Mouse (Mus musculus): ENCODE data around the gene Prickle3. TPM values are rescaled to one million over a fixed set of nuclear protein-coding genes. Genes with fewer than 3 reads are reported as not detected.

Gene Prickle3
- total RNA-seq (2014; rRNA removed) (1.2 TPM in 2 replicates), polyA plus RNA-seq (2015; fragmentation: Nextera tagmentation; extraction: Ambion mirVana) (1.0 and 1.5 TPM in 2 replicates)

DNA sequence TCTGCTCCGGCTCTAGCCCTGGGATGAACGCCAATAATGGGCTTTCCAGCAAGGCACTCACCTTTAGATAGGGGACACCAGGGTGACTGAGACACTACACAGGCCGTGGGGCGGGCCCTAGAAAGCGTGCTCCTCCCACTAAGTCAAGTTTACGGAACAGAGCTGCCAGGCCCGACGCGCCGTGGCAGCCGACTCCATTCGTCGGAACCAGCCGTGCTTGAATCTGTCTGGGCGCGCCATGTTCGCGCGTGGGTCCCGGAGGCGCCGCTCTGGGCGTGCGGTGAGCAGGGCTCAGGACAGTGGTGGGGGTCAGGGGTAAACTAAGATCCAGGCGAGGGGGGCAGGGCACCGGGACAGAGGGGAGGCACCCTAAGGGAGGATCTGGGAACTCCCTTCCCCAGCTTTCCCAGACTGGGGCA, at the start of gene Prickle3:
TSS of gene Prickle3 (plus strand) at position 40 of the 419 bp plus-strand sequence.
- 0 out of 2 replicates have a peak, but pooled peaks cover 4% of the 10 kb centered on the region for H3K36me3 ChIP-seq (ENCODE audit: insufficient read depth)
- DNase-seq (no peak), ATAC-seq (peak; percentile 67)
- H3K27me3 ChIP-seq (ENCODE audit: insufficient read depth, low read length) = no peaks in the 10 kb centered on the region
- H3K9ac ChIP-seq = peak within 1 kb of the TSS; percentile 31; the same call in 1 of the 2 replicates
- H3K4me2 ChIP-seq (ENCODE audit: low read depth) = peak within 1 kb of the TSS; percentile 43
- H3K4me1 ChIP-seq (ENCODE audit: insufficient read depth) = no peaks in the 10 kb centered on the region
- TF ChIP-seq CTCF (IDR thresholded peaks at IDR 0.05; ENCODE audit: low read depth) = no peak
- WGBS = 34% methylated on average over 26 of the region's 26 CpGs
- H3K9me3 ChIP-seq (ENCODE audit: low read length) = no peaks in the 10 kb centered on the region
- no peak within 1 kb of the TSS for H3K27ac ChIP-seq (ENCODE audit: low read depth, low read length)
- peak within 1 kb of the TSS; percentile 20 for H3K4me3 ChIP-seq (ENCODE audit: low read depth, low read length)

DNA sequence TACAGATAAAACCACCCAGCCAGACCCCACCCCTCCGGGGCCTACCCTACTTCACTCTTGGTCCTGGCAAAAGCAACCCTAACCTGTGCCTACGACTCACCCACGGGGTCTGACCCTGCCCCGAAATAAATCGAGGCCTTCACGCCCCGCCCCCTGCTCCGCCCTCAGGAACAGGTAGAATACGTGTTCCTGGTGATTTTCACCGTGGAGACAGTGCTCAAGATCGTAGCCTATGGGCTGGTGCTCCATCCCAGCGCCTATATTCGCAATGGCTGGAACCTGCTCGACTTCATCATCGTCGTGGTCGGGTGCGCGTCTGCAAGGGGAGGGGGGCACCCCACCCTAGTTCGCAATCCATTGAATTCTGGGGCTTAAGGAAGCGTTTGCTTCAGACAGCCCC, 47.0 kb upstream of the Prickle3 start:
- peak; percentile 42 for DNase-seq
- no peaks in the 10 kb centered on the region for H3K36me3 ChIP-seq (ENCODE audit: insufficient read depth)
- no peaks in the 10 kb centered on the region for H3K27me3 ChIP-seq (ENCODE audit: insufficient read depth, low read length)
- H3K4me2 ChIP-seq (ENCODE audit: low read depth) = peak overlapping the region; percentile 67
- no peak for TF ChIP-seq CTCF (IDR thresholded peaks at IDR 0.05; ENCODE audit: low read depth)
- peak overlapping the region; percentile 67; the same call in 1 of the 2 replicates for H3K27ac ChIP-seq (ENCODE audit: low read depth, low read length)
- 29% methylated on average over 21 of the region's 21 CpGs for WGBS
- peak overlapping the region; percentile 57 for H3K9ac ChIP-seq
- no peaks in the 10 kb centered on the region for H3K4me1 ChIP-seq (ENCODE audit: insufficient read depth)
- H3K4me3 ChIP-seq (ENCODE audit: low read depth, low read length) = peak overlapping the region; percentile 40
- peak; percentile 64 for ATAC-seq
- H3K9me3 ChIP-seq (ENCODE audit: low read length) = no peaks in the 10 kb centered on the region

DNA sequence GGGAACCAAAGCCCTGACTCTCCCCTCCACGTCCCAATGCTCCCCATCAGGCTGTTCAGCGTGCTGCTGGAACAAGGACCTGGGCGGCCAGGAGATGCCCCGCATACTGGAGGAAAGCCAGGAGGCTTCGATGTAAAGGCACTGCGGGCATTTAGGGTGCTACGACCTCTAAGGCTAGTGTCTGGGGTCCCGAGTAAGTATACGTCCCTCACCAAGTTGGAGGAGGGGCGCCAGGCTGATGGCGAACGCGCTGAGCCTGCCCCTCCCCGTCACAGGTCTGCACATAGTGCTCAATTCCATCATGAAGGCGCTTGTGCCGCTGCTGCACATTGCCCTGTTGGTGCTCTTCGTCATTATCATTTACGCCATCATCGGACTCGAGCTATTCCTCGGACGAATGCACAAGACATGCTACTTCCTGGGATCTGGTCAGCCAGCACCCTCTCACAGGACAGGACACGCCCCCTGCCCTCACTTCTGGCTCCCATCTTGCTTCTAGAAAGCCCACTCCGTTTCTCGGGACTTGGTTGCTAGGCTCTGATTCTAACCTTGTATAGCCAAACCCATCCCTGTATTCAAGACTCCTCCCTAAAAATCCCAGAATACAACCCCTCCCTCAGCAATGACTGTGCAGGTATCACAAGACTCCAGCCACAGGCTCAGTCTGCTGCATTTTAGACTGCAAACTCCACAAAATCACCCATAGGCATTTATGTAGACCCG, 46.4 kb upstream of the Prickle3 start:
- peak overlapping the region; percentile 57 for H3K9ac ChIP-seq
- no peaks in the 10 kb centered on the region for H3K36me3 ChIP-seq (ENCODE audit: insufficient read depth)
- peak overlapping the region; percentile 67 for H3K27ac ChIP-seq (ENCODE audit: low read depth, low read length)
- WGBS = 29% methylated on average over 26 of the region's 26 CpGs
- H3K9me3 ChIP-seq (ENCODE audit: low read length) = no peaks in the 10 kb centered on the region
- ATAC-seq (peak; percentile 83), DNase-seq (peak; percentile 56)
- no peak for TF ChIP-seq CTCF (IDR thresholded peaks at IDR 0.05; ENCODE audit: low read depth)
- H3K4me2 ChIP-seq (ENCODE audit: low read depth) = peak overlapping the region; percentile 67
- H3K27me3 ChIP-seq (ENCODE audit: insufficient read depth, low read length) = no peaks in the 10 kb centered on the region
- H3K4me1 ChIP-seq (ENCODE audit: insufficient read depth) = no peaks in the 10 kb centered on the region
- H3K4me3 ChIP-seq (ENCODE audit: low read depth, low read length) = peak overlapping the region; percentile 40

DNA sequence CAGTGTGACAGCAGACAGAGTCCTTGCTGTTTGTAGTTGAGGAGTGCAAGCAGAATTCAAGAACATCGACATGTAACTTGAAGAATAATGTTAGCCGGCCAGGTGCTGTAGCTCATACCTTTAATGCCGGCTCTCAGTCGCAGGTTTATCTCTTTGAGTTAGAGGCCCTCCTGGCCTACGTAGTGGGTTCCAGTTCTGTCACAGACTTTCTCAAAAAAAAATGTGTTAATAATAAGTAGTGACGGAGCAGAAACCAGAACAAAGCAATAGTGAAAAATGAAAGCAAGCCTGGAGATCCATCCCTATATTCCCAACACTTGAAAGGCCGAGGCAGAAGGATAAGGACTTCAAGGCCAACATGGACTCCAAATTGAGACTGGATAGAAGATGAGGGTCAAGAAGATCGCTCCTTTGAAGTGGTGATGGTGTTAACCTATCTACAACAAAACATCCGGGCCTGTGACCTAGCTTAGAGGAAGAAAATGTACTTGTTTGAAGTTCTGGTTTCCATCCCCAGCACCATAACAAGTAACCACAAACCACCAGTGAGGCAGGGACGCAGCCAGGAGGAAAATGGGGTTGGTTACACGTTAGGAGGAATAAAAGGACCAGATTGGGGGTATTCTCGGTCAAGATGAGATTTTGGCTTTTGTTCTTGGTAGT, 39.0 kb upstream of the Prickle3 start:
- no peak overlapping the region for H3K4me3 ChIP-seq (ENCODE audit: low read depth, low read length)
- H3K4me2 ChIP-seq (ENCODE audit: low read depth) = no peak overlapping the region
- no peak for TF ChIP-seq CTCF (IDR thresholded peaks at IDR 0.05; ENCODE audit: low read depth)
- no peak overlapping the region for H3K27ac ChIP-seq (ENCODE audit: low read depth, low read length)
- no peaks in the 10 kb centered on the region for H3K27me3 ChIP-seq (ENCODE audit: insufficient read depth, low read length)
- WGBS = 83% methylated on average over 12 of the region's 12 CpGs
- H3K36me3 ChIP-seq (ENCODE audit: insufficient read depth) = no peaks in the 10 kb centered on the region
- H3K4me1 ChIP-seq (ENCODE audit: insufficient read depth) = no peaks in the 10 kb centered on the region
- ATAC-seq (no peak), DNase-seq (no peak)
- no peaks in the 10 kb centered on the region for H3K9me3 ChIP-seq (ENCODE audit: low read length)
- no peak overlapping the region for H3K9ac ChIP-seq

DNA sequence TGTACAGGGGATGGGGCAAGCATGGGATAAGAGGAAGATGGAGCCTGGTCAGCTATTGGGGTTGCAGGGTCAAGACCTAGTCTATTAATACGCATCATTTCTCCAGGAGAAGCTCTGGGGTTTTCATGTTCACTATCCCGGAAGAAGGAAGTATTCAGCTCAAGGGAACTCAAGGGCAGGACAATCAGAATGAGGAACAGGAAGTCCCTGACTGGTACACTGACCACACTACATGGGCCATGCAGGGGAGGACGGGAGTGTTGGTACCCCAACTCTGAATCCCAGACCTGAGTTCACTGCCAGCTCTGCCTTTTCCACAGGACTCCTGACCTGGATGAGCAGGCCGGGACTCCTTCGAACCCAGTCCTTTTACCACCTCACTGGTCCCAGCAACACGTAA, 24.5 kb upstream of the Prickle3 start:
- Histone ChIP-seq H3K4me1 (ENCODE audit: insufficient read depth) (no peaks in the 10 kb centered on the region), H3K9me3 (ENCODE audit: low read length) (no peaks in the 10 kb centered on the region), H3K27me3 (ENCODE audit: insufficient read depth, low read length) (no peaks in the 10 kb centered on the region), H3K4me2 (ENCODE audit: low read depth) (no peak overlapping the region), H3K4me3 (ENCODE audit: low read depth, low read length) (no peak overlapping the region), H3K9ac (no peak overlapping the region), H3K27ac (ENCODE audit: low read depth, low read length) (no peak overlapping the region), H3K36me3 (ENCODE audit: insufficient read depth) (no peaks in the 10 kb centered on the region)
- no peak for ATAC-seq
- DNase-seq = no peak
- 93% methylated on average over 6 of the region's 6 CpGs for WGBS
- TF ChIP-seq CTCF (IDR thresholded peaks at IDR 0.05; ENCODE audit: low read depth) = no peak

DNA sequence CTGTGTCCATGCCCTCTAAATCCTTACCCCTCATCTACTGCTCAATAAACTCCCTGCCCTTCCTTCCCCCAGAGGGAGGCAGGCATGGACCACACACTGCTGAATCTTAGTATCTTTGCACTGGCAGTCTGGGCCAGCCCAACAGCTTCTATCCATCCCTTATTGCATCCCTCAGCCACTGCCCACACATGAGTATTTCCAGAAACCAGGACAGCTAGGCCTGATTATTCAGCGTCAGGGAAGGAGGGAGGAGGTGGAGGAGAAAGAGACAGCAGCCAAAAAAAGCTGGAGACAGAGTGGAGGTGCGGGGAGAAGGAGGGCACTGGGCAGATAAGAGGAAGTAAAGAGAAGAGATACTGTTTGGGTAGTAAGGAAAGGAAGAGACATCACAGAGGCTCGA, 22.0 kb upstream of the Prickle3 start:
- DNase-seq = no peak
- Histone ChIP-seq H3K27me3 (ENCODE audit: insufficient read depth, low read length) (no peaks in the 10 kb centered on the region), H3K4me2 (ENCODE audit: low read depth) (no peak overlapping the region), H3K36me3 (ENCODE audit: insufficient read depth) (no peaks in the 10 kb centered on the region), H3K4me1 (ENCODE audit: insufficient read depth) (no peaks in the 10 kb centered on the region), H3K9ac (no peak overlapping the region), H3K9me3 (ENCODE audit: low read length) (no peaks in the 10 kb centered on the region), H3K4me3 (ENCODE audit: low read depth, low read length) (no peak overlapping the region), H3K27ac (ENCODE audit: low read depth, low read length) (no peak overlapping the region)
- TF ChIP-seq CTCF (IDR thresholded peaks at IDR 0.05; ENCODE audit: low read depth) = no peak
- 75% methylated on average over 3 of the region's 3 CpGs for WGBS
- no peak for ATAC-seq
